Mouse (Mus musculus): ENCODE measurements around the gene 1700028J19Rik. TPM values are rescaled to one million over a fixed set of nuclear protein-coding genes. Genes with fewer than 3 reads are reported as not detected.

The 1700028J19Rik gene
- polyA plus RNA-seq, 1 experiment from 2014 or later = 0.99 TPM

GRCm38 (mm10) chr7:44275546-44275945 lies 29.1 kb upstream of the 1700028J19Rik start:
- H3K27me3 ChIP-seq (ENCODE audit: control insufficient read depth, insufficient read depth, low read length) = no peaks in the 10 kb centered on the region; the same call in 1 of the 2 replicates
- no peak overlapping the region for H3K27ac ChIP-seq (ENCODE audit: low read depth, low read length)
- H3K4me3 ChIP-seq (ENCODE audit: low read depth, low read length) = no peak overlapping the region
- H3K9me3 ChIP-seq (ENCODE audit: control insufficient read depth, low read length) = no peaks in the 10 kb centered on the region
- ATAC-seq (replicated peaks; ENCODE audit: low FRiP score) (no peak), DNase-seq (ENCODE audit: low spot score) (no peak)
- H3K4me2 ChIP-seq (ENCODE audit: low read depth, low read length, severe bottlenecking) = no peak overlapping the region
- no peaks in the 10 kb centered on the region for H3K4me1 ChIP-seq (replicated peaks; ENCODE audit: control insufficient read depth, insufficient read depth, low read length)
- no peak overlapping the region for H3K9ac ChIP-seq (ENCODE audit: low read length)
- WGBS = 81% methylated on average over 3 of the region's 3 CpGs
- no peaks in the 10 kb centered on the region for H3K36me3 ChIP-seq (ENCODE audit: control insufficient read depth, insufficient read depth, low read length)

GRCm38 (mm10) chr7:44274096-44274495 lies 27.6 kb upstream of the 1700028J19Rik start:
- 38% methylated on average over 11 of the region's 11 CpGs for WGBS
- no peak for DNase-seq (ENCODE audit: low spot score)
- Histone ChIP-seq H3K27me3 (ENCODE audit: control insufficient read depth, insufficient read depth, low read length) (no peaks in the 10 kb centered on the region; the same call in 1 of the 2 replicates), H3K9ac (ENCODE audit: low read length) (no peak overlapping the region), H3K36me3 (ENCODE audit: control insufficient read depth, insufficient read depth, low read length) (no peaks in the 10 kb centered on the region), H3K4me2 (ENCODE audit: low read depth, low read length, severe bottlenecking) (no peak overlapping the region), H3K4me3 (ENCODE audit: low read depth, low read length) (no peak overlapping the region), H3K9me3 (ENCODE audit: control insufficient read depth, low read length) (no peaks in the 10 kb centered on the region), H3K27ac (ENCODE audit: low read depth, low read length) (no peak overlapping the region), H3K4me1 (replicated peaks; ENCODE audit: control insufficient read depth, insufficient read depth, low read length) (no peaks in the 10 kb centered on the region)
- no peak for ATAC-seq (replicated peaks; ENCODE audit: low FRiP score)

DNA sequence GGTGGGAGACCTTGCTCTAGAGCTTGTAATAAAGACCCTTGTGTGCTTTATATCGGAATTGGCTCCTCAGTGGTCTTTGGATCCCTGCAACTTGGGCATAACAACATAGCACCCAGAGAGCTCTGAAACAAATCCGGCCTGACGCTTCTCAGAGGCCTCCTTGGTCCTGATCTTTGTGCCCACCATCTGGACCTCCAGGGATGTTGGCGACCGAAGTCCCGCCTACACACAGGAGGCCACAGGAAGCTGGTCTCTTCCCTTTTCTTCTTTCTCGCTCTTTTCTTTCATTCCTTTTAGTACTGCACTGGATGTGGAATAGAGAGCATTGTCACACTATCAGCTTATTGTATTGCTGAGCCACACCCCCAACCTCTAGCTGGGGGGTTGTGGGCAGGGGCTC lies 27.0 kb upstream of the 1700028J19Rik start:
- H3K4me3 ChIP-seq (ENCODE audit: low read depth, low read length) = no peak overlapping the region
- no peak for DNase-seq (ENCODE audit: low spot score)
- H3K4me2 ChIP-seq (ENCODE audit: low read depth, low read length, severe bottlenecking) = no peak overlapping the region
- no peaks in the 10 kb centered on the region for H3K4me1 ChIP-seq (replicated peaks; ENCODE audit: control insufficient read depth, insufficient read depth, low read length)
- H3K27ac ChIP-seq (ENCODE audit: low read depth, low read length) = no peak overlapping the region
- no peaks in the 10 kb centered on the region for H3K36me3 ChIP-seq (ENCODE audit: control insufficient read depth, insufficient read depth, low read length)
- no peaks in the 10 kb centered on the region for H3K9me3 ChIP-seq (ENCODE audit: control insufficient read depth, low read length)
- no peak for ATAC-seq (replicated peaks; ENCODE audit: low FRiP score)
- WGBS = 69% methylated on average over 7 of the region's 7 CpGs
- no peaks in the 10 kb centered on the region; the same call in 1 of the 2 replicates for H3K27me3 ChIP-seq (ENCODE audit: control insufficient read depth, insufficient read depth, low read length)
- H3K9ac ChIP-seq (ENCODE audit: low read length) = no peak overlapping the region

GRCm38 (mm10) chr7:44272546-44272945 lies 26.1 kb upstream of the 1700028J19Rik start:
- Histone ChIP-seq H3K27me3 (ENCODE audit: control insufficient read depth, insufficient read depth, low read length) (no peaks in the 10 kb centered on the region; the same call in 1 of the 2 replicates), H3K9ac (ENCODE audit: low read length) (no peak overlapping the region)

DNA sequence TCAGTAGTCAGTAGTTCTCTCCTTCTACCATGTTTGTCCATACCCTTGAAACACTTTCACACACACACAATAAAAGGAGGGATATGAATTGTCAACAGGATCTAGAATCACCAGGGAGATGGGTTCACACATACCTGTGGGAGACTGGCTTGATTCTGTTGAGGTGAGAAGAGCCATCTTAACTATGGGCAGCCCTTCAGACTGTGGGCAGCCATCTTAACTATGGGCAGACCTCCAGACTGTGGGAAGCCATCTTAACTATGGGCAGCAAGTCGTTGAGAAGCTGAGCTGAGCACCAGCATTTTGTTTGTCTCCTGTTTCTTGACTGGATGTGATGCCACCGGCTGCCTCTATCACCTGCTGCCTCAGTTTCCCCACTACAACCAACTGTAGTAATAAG lies 24.8 kb upstream of the 1700028J19Rik start:
- DNase-seq (ENCODE audit: low spot score) (no peak), ATAC-seq (replicated peaks; ENCODE audit: low FRiP score) (no peak)
- Histone ChIP-seq H3K4me3 (ENCODE audit: low read depth, low read length) (no peak overlapping the region), H3K36me3 (ENCODE audit: control insufficient read depth, insufficient read depth, low read length) (no peaks in the 10 kb centered on the region), H3K4me1 (replicated peaks; ENCODE audit: control insufficient read depth, insufficient read depth, low read length) (no peaks in the 10 kb centered on the region), H3K4me2 (ENCODE audit: low read depth, low read length, severe bottlenecking) (no peak overlapping the region), H3K9ac (ENCODE audit: low read length) (no peak overlapping the region), H3K9me3 (ENCODE audit: control insufficient read depth, low read length) (no peaks in the 10 kb centered on the region), H3K27ac (ENCODE audit: low read depth, low read length) (no peak overlapping the region), H3K27me3 (ENCODE audit: control insufficient read depth, insufficient read depth, low read length) (no peaks in the 10 kb centered on the region; the same call in 1 of the 2 replicates)
- WGBS = 74% methylated on average over 2 of the region's 2 CpGs

More at GRCm38 (mm10) chr7:44272546-44272945, 26.1 kb upstream of the 1700028J19Rik start:
- ATAC-seq (replicated peaks; ENCODE audit: low FRiP score) (no peak), DNase-seq (ENCODE audit: low spot score) (no peak)
- H3K4me2 ChIP-seq (ENCODE audit: low read depth, low read length, severe bottlenecking) = no peak overlapping the region
- no peak overlapping the region for H3K27ac ChIP-seq (ENCODE audit: low read depth, low read length)
- H3K4me3 ChIP-seq (ENCODE audit: low read depth, low read length) = no peak overlapping the region
- H3K36me3 ChIP-seq (ENCODE audit: control insufficient read depth, insufficient read depth, low read length) = no peaks in the 10 kb centered on the region
- 90% methylated on average over 7 of the region's 7 CpGs for WGBS
- no peaks in the 10 kb centered on the region for H3K4me1 ChIP-seq (replicated peaks; ENCODE audit: control insufficient read depth, insufficient read depth, low read length)
- H3K9me3 ChIP-seq (ENCODE audit: control insufficient read depth, low read length) = no peaks in the 10 kb centered on the region

GRCm38 (mm10) chr7:44269397-44269796 lies 22.9 kb upstream of the 1700028J19Rik start:
- H3K4me2 ChIP-seq (ENCODE audit: low read depth, low read length, severe bottlenecking) = no peak overlapping the region
- ATAC-seq (replicated peaks; ENCODE audit: low FRiP score) (no peak), DNase-seq (ENCODE audit: low spot score) (no peak)
- no peaks in the 10 kb centered on the region for H3K27me3 ChIP-seq (ENCODE audit: control insufficient read depth, insufficient read depth, low read length)
- no peak overlapping the region for H3K27ac ChIP-seq (ENCODE audit: low read depth, low read length)
- no peaks in the 10 kb centered on the region for H3K9me3 ChIP-seq (ENCODE audit: control insufficient read depth, low read length)
- H3K36me3 ChIP-seq (ENCODE audit: control insufficient read depth, insufficient read depth, low read length) = no peaks in the 10 kb centered on the region
- WGBS = 88% methylated on average over 2 of the region's 2 CpGs
- H3K9ac ChIP-seq (ENCODE audit: low read length) = no peak overlapping the region
- H3K4me1 ChIP-seq (replicated peaks; ENCODE audit: control insufficient read depth, insufficient read depth, low read length) = no peaks in the 10 kb centered on the region
- H3K4me3 ChIP-seq (ENCODE audit: low read depth, low read length) = no peak overlapping the region

GRCm38 (mm10) chr7:44268117-44268516 lies 21.6 kb upstream of the 1700028J19Rik start:
- ATAC-seq (replicated peaks; ENCODE audit: low FRiP score) (no peak), DNase-seq (ENCODE audit: low spot score) (no peak)
- WGBS = 85% methylated on average over 11 of the region's 11 CpGs
- peaks cover under 1% of the 10 kb centered on the region; the same call in 1 of the 2 replicates for H3K4me1 ChIP-seq (replicated peaks; ENCODE audit: control insufficient read depth, insufficient read depth, low read length)
- no peak overlapping the region for H3K27ac ChIP-seq (ENCODE audit: low read depth, low read length)
- H3K9me3 ChIP-seq (ENCODE audit: control insufficient read depth, low read length) = no peaks in the 10 kb centered on the region
- H3K36me3 ChIP-seq (ENCODE audit: control insufficient read depth, insufficient read depth, low read length) = no peaks in the 10 kb centered on the region
- no peak overlapping the region for H3K4me2 ChIP-seq (ENCODE audit: low read depth, low read length, severe bottlenecking)
- H3K9ac ChIP-seq (ENCODE audit: low read length) = no peak overlapping the region
- no peaks in the 10 kb centered on the region for H3K27me3 ChIP-seq (ENCODE audit: control insufficient read depth, insufficient read depth, low read length)
- no peak overlapping the region for H3K4me3 ChIP-seq (ENCODE audit: low read depth, low read length)

- 2% methylated on average over 34 of the region's 34 CpGs for WGBS
- H3K36me3 ChIP-seq (ENCODE audit: control insufficient read depth, insufficient read depth, low read length) = no peaks in the 10 kb centered on the region
- H3K4me3 ChIP-seq (ENCODE audit: low read depth, low read length) = peak overlapping the region; percentile 18; the same call in 1 of the 2 replicates
- peaks cover 3% of the 10 kb centered on the region; the same call in 1 of the 2 replicates for H3K4me1 ChIP-seq (replicated peaks; ENCODE audit: control insufficient read depth, insufficient read depth, low read length)
- peak; percentile 68 for ATAC-seq (replicated peaks; ENCODE audit: low FRiP score)
- H3K9me3 ChIP-seq (ENCODE audit: control insufficient read depth, low read length) = no peaks in the 10 kb centered on the region
- peaks cover 2% of the 10 kb centered on the region; the same call in 1 of the 2 replicates for H3K27me3 ChIP-seq (ENCODE audit: control insufficient read depth, insufficient read depth, low read length)
- peak; percentile 96 for DNase-seq (ENCODE audit: low spot score)
- peak overlapping the region; percentile 43 for H3K9ac ChIP-seq (ENCODE audit: low read length)
- peak overlapping the region; percentile 48 for H3K4me2 ChIP-seq (ENCODE audit: low read depth, low read length, severe bottlenecking)
- H3K27ac ChIP-seq (ENCODE audit: low read depth, low read length) = no peak overlapping the region
Measured at GRCm38 (mm10) chr7:44262791-44263643, 16.5 kb upstream of the 1700028J19Rik start.
